Mouse (Mus musculus) G1E (cell line): ENCODE measurements around the gene Mmp25. TPM values are rescaled to one million over a fixed set of nuclear protein-coding genes. Genes with fewer than 3 reads are reported as not detected.

Experiments used
- ATAC-seq: 2 replicates; pipeline ENCODE4 v1.8.0; 2016; ENCODE audit warnings: mild to moderate bottlenecking; ENCODE audit not compliant: insufficient number of reproducible peaks, poor library complexity, low FRiP score, severe bottlenecking; ENCODE audit errors: extremely low read depth
- DNase-seq: peaks from one replicate; pipeline ENCODE4 v3.0.0; 2012; ENCODE audit warnings: low spot score
- H3K27me3 ChIP-seq: 2 replicates; pipeline ENCODE4 v1.6.1; 2012; ENCODE audit warnings: mild to moderate bottlenecking, low read length, inconsistent platforms; ENCODE audit not compliant: insufficient read depth
- H3K36me3 ChIP-seq: replicated peaks from 2 replicates; pipeline ENCODE3; 2012; ENCODE audit warnings: mild to moderate bottlenecking, inconsistent platforms
- H3K4me1 ChIP-seq: 2 replicates; pipeline ENCODE4 v1.6.1; 2012; ENCODE audit warnings: low read depth, low read length, inconsistent platforms, mixed read lengths; ENCODE audit not compliant: insufficient read depth
- H3K4me3 ChIP-seq: 2 replicates; pipeline ENCODE4 v1.5.1; 2012; ENCODE audit warnings: low read depth, mild to moderate bottlenecking, inconsistent platforms, low read length, moderate library complexity, mixed read lengths
- H3K9me3 ChIP-seq: replicated peaks from 2 replicates; pipeline ENCODE4 v1.6.1; 2012; ENCODE audit warnings: inconsistent platforms
- CTCF ChIP-seq: IDR thresholded peaks from 2 replicates; pipeline ENCODE4 v1.5.1; 2012; ENCODE audit warnings: low read depth, low read length, inconsistent platforms, mixed read lengths
- GATA1 ChIP-seq: IDR thresholded peaks from 2 replicates; pipeline ENCODE4 v1.6.1; 2012; ENCODE audit warnings: borderline replicate concordance, low read length, inconsistent platforms, mixed read lengths
- GATA2 ChIP-seq: IDR thresholded peaks from 2 replicates; pipeline ENCODE4 v1.6.1; 2012; ENCODE audit warnings: low read depth, low read length, inconsistent platforms, borderline replicate concordance
- POLR2AphosphoS5 ChIP-seq: IDR thresholded peaks from 2 replicates; pipeline ENCODE4 v1.6.1; 2012; ENCODE audit warnings: low read depth, low read length, inconsistent platforms; ENCODE audit not compliant: insufficient replicate concordance
- TAL1 ChIP-seq: conservative IDR thresholded peaks from 2 replicates; pipeline ENCODE4 v1.6.1; 2012; ENCODE audit warnings: low read depth, low read length, inconsistent platforms, mixed read lengths
- polyA plus RNA-seq: library from polyadenylated mRNA; stranded (reverse); fragments of >175 nt; gene quantifications from 2 replicates; pipeline ENCODE4 v1.2.3, GENCODE M21; 2012
- total RNA-seq, 2 experiments: library from RNA; stranded (forward) in 1 of 2; stranded (reverse) in 1 of 2; fragments of 200-1000 nt in 1 of 2; fragments of >200 nt in 1 of 2; fragmentation: Nextera tagmentation in 1 of 2; gene quantifications; 2 replicates each; pipeline ENCODE4 v1.2.3; 2014 to 2017

Gene Mmp25
- total RNA-seq (2014; fragmentation: Nextera tagmentation): not detected in 2 replicates
- 0.06 and 0.11 TPM in 2 replicates for total RNA-seq (2017)
- polyA plus RNA-seq: not detected in 2 replicates

DNA sequence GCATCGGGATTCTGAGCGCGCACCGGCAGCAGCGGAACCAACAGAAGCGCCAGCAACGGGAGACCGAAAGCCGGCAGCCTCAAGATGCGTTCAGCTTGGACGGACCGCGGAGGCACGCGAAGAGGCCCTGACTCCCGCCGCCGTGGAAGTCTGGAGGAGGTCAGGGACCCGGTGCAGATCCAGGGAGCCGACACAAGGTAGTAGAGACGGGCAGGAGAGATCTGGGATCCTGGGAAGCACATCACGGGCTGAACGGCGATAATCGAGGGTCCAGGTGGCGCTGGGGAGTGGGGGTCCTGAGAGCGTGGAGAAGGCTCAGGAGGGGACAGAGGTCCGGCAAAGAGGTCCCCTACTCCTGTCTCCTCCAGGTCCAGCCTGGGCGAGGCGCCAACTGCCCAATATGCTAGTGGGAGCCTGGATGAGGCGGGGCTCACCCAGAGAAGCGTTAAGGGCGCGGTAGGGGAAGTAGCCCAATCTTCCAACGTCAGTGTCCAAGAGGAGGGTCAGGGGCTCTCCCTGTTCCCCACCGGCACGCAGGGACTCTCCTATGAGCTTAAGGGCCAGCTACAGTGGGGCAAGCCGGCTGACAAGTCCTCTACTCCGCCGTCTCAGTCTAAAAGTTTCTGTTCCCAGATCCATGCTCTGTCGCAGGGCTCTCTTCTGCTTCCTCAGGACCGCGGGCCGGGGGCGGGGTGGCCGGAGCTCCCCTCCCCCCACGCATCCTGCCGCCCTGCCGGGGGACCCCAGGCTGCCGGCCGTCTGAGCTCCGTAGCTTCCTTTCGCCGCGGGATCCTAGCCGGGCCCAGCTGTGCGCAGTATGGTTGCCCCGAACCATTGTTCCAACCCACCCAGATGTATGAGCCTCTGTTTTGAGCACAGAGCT lies at the start of gene Mmp25:
Gene Mmp25 (minus strand): TSS at position 665 of the 883 bp plus-strand sequence.
- Histone ChIP-seq H3K36me3 (no peaks in the 10 kb centered on the region), H3K9me3 (no peaks in the 10 kb centered on the region), H3K27me3 (peaks cover 23% of the 10 kb centered on the region), H3K4me3 (no peak within 1 kb of the TSS), H3K4me1 (no peaks in the 10 kb centered on the region)
- no peak for ATAC-seq
- DNase-seq: no peak
- no peak for TF ChIP-seq GATA2
- TF ChIP-seq TAL1: no peak
- no peak for TF ChIP-seq POLR2AphosphoS5
- TF ChIP-seq GATA1: no peak
- TF ChIP-seq CTCF: no peak

DNA sequence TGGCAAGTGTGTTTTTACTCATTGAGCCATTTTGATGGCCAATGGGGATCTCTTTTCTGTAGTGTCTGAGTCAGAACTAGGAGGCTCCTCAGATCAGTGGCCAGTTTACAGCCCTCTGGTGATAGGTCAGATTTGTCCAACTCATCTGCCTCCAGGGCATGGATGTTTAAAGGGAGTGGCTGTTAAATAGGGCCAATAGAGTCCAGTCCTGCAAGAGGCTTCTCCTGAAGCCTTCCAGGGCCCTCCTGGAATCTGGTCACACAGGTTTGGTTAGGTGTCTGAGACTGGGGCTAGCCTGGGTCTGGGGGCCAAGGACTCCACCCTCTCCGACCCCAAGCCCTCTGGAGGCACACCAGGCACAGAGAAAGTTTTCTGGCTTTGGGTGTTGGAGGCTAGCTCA lies 49.4 kb upstream of the Mmp25 start:
- TF ChIP-seq GATA2 (no peak), GATA1 (no peak), TAL1 (no peak; the same call in 1 of the 2 replicates), CTCF (no peak), POLR2AphosphoS5 (no peak)
- Histone ChIP-seq H3K27me3 (peaks cover 53% of the 10 kb centered on the region), H3K36me3 (no peaks in the 10 kb centered on the region), H3K9me3 (no peaks in the 10 kb centered on the region), H3K4me3 (no peak overlapping the region), H3K4me1 (peaks cover 7% of the 10 kb centered on the region)
- ATAC-seq (no peak), DNase-seq (no peak)

DNA sequence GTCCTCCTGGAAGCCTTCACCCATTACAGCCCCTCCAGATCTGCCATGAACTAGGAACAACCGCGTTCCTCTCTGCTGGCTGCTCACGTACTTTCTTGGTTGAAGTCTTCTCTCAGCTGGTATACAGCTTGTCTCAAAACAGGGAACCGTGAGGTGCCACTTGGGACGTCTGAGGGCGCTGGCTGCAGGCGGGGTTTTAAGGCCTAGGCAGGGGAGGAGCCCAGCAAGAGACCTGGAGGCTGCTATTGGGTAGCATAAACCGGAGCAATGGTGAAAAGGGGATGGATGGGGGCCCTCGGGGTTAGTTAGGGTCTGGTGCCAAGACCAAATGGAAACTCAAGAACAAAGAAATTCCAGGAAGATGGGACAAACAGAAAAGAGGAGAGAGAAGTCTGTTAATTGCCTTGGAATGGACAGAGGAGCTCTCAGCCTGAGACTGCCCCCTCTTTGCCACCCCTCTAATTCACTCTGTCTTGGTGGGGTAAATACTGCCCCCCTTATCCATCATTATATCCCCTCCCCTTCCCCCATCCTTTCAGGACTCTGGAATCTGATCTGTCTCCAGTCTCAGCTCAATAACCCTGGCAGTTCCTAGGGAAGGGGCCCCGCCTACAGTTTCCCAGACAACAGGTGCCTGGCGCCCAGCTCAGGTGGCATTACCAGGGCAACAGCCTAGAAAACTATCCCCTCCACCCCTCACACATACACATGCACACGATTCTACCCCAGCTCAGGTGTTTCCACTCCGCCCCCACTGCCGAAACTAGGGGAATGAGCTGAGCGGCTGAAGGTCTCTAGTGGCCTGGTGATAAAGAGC lies 39.0 kb upstream of the Mmp25 start, which contains the start of gene Cldn9:
Gene Cldn9 (minus strand): TSS at position 171 of the 817 bp plus-strand sequence.
- Histone ChIP-seq H3K4me3 (no peak within 1 kb of the TSS), H3K9me3 (no peaks in the 10 kb centered on the region), H3K27me3 (peaks cover 55% of the 10 kb centered on the region), H3K4me1 (peaks cover 10% of the 10 kb centered on the region), H3K36me3 (no peaks in the 10 kb centered on the region)
- ATAC-seq: no peak
- DNase-seq: no peak
- TF ChIP-seq GATA2 (no peak), TAL1 (no peak), CTCF (no peak), GATA1 (no peak), POLR2AphosphoS5 (no peak)

DNA sequence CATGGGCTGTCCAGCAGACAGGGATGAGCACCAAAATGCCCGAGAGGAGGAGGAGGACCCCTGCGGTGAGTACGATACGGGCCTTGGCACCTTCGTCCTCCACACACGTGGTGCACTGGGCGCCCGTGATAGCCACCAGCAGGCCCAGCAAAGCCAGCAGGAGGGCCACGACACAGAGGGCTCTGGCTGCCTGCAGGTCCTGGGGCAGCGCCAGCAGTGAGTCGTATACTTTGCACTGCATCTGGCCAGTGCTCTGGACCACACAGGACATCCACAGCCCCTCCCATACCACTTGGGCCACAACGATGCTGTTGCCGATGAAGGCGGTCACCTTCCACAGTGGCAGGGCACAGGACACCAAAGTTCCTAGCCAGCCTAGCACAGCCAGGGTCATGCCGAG lies 38.1 kb upstream of the Mmp25 start:
- Histone ChIP-seq H3K4me1 (peaks cover 13% of the 10 kb centered on the region), H3K36me3 (no peaks in the 10 kb centered on the region), H3K9me3 (no peaks in the 10 kb centered on the region), H3K4me3 (no peak overlapping the region), H3K27me3 (peaks cover 60% of the 10 kb centered on the region)
- TF ChIP-seq GATA2: no peak
- no peak for TF ChIP-seq CTCF
- no peak for TF ChIP-seq TAL1
- TF ChIP-seq POLR2AphosphoS5: no peak
- TF ChIP-seq GATA1: no peak
- ATAC-seq (no peak), DNase-seq (no peak)

DNA sequence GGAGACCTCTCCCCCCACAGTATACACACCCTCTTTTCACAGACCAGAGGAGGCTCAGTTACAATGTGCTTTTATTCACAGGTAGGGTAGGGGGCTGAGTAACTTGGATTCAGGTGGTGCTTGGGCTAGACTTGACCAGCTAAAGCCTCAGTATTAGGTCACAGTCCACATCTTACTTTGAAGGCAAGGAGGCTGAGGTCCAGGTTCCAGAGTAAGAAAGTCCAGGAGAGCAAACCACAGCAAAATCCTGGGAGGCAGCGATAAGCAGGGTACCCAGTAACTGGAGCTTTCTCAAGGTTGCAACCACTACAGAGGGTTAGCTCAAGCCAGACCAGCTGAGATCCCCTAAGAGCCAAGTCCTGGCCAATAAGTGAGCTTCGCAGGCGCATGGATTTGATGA lies 37.5 kb upstream of the Mmp25 start:
- TF ChIP-seq POLR2AphosphoS5 (no peak), TAL1 (no peak), GATA1 (no peak), GATA2 (no peak), CTCF (no peak)
- no peak for ATAC-seq
- H3K27me3 ChIP-seq: peaks cover 60% of the 10 kb centered on the region
- H3K36me3 ChIP-seq: no peaks in the 10 kb centered on the region
- no peak overlapping the region for H3K4me3 ChIP-seq
- peaks cover 20% of the 10 kb centered on the region for H3K4me1 ChIP-seq
- no peaks in the 10 kb centered on the region for H3K9me3 ChIP-seq
- DNase-seq: no peak

DNA sequence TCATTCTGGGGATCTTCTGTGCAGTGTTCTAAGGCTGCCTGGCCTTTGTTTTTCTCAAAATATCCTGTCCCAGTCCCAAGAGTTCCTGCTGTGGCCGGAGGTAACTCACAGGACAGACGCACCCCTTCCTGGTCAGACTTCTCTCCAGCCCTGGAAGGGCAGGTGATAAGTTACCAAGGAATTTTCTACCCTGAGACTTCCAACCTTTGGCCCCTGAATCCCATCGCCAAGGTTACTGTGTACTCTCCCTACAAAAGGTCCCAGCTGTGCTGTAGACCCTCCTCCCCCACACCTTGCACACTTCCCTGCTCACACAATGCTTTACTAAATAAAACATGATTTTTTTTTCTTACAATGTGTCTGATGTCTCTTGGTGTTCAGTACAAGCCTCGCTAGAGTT lies 37.0 kb upstream of the Mmp25 start:
- H3K4me1 ChIP-seq: peaks cover 23% of the 10 kb centered on the region
- no peaks in the 10 kb centered on the region for H3K36me3 ChIP-seq
- DNase-seq: no peak
- H3K27me3 ChIP-seq: peaks cover 60% of the 10 kb centered on the region
- no peak overlapping the region for H3K4me3 ChIP-seq
- TF ChIP-seq POLR2AphosphoS5 (no peak), TAL1 (no peak), GATA1 (no peak), GATA2 (no peak), CTCF (no peak)
- H3K9me3 ChIP-seq: no peaks in the 10 kb centered on the region
- ATAC-seq: no peak
